Mouse (Mus musculus) neural tube, embryonic 11.5 days (tissue): ENCODE results near the gene Arglu1. TPM values are rescaled to one million over a fixed set of nuclear protein-coding genes. Genes with fewer than 3 reads are reported as not detected.

Experiments used
- ATAC-seq: fragments of 200-750 bp; cut with Nextera tagmentation; 2 replicates; pipeline ENCODE4 v1.8.0; 2017; ENCODE audit warnings: moderate number of reproducible peaks, mild to moderate bottlenecking, moderate TSS enrichment, moderate library complexity; ENCODE audit not compliant: insufficient read depth, low FRiP score, low TSS enrichment
- DNase-seq: peaks from one replicate; pipeline ENCODE4 v3.0.0-alpha.2; 2015; ENCODE audit warnings: low spot score
- H3K27ac ChIP-seq: fragments of 300-500 bp; sonication (generic); 2 replicates; pipeline ENCODE4 v1.5.1; 2014; ENCODE audit warnings: low read depth, mild to moderate bottlenecking, low read length
- H3K27me3 ChIP-seq: fragments of 300-500 bp; sonication (generic); 2 replicates; pipeline ENCODE4 v1.6.1; 2014; ENCODE audit warnings: mild to moderate bottlenecking, low read length, mixed read lengths; ENCODE audit not compliant: control insufficient read depth, insufficient read depth
- H3K36me3 ChIP-seq: fragments of 300-500 bp; sonication (generic); 2 replicates; pipeline ENCODE4 v1.6.1; 2014; ENCODE audit warnings: mild to moderate bottlenecking, low read length, moderate library complexity, mixed read lengths; ENCODE audit not compliant: control insufficient read depth, insufficient read depth
- H3K4me1 ChIP-seq: fragments of 300-500 bp; sonication (generic); 2 replicates; pipeline ENCODE4 v1.6.1; 2014; ENCODE audit warnings: low read length, mixed read lengths; ENCODE audit not compliant: control insufficient read depth, insufficient read depth
- H3K4me2 ChIP-seq: fragments of 300-500 bp; sonication (generic); 2 replicates; pipeline ENCODE4 v1.6.1; 2014; ENCODE audit warnings: low read depth, mild to moderate bottlenecking, moderate library complexity
- H3K4me3 ChIP-seq: fragments of 300-500 bp; sonication (generic); 2 replicates; pipeline ENCODE4 v1.5.1; 2014; ENCODE audit warnings: low read depth, low read length
- H3K9ac ChIP-seq: fragments of 300-500 bp; sonication (generic); 2 replicates; pipeline ENCODE4 v1.6.1; 2014; ENCODE audit warnings: mild to moderate bottlenecking, low read length
- H3K9me3 ChIP-seq: fragments of 300-500 bp; sonication (generic); 2 replicates; pipeline ENCODE4 v1.6.1; 2016; ENCODE audit warnings: low read length; ENCODE audit not compliant: control insufficient read depth
- WGBS: fragments of 180-500 bp; shearing (Covaris S2); extraction: QIAGEN DNeasy Blood & Tissue Kit; methylation state at CpG from one replicate; pipeline ENCODE4 v1.1.7; 2014; 5-methylcytosine and 5-hydroxymethylcytosine counted together
- microRNA-seq: library from miRNA; unstranded; fragments of <30 nt; microRNA quantifications from one replicate; pipeline ENCODE4, GENCODE M21; 2016
- polyA plus RNA-seq: library from polyadenylated mRNA; unstranded; fragments of >200 nt; fragmentation: Nextera tagmentation; extraction: Ambion mirVana; gene quantifications from 2 replicates; pipeline ENCODE4 v1.2.1, GENCODE M21; 2014

Arglu1 gene
- polyA plus RNA-seq, 1 experiment from 2014 or later = 144 TPM

DNA sequence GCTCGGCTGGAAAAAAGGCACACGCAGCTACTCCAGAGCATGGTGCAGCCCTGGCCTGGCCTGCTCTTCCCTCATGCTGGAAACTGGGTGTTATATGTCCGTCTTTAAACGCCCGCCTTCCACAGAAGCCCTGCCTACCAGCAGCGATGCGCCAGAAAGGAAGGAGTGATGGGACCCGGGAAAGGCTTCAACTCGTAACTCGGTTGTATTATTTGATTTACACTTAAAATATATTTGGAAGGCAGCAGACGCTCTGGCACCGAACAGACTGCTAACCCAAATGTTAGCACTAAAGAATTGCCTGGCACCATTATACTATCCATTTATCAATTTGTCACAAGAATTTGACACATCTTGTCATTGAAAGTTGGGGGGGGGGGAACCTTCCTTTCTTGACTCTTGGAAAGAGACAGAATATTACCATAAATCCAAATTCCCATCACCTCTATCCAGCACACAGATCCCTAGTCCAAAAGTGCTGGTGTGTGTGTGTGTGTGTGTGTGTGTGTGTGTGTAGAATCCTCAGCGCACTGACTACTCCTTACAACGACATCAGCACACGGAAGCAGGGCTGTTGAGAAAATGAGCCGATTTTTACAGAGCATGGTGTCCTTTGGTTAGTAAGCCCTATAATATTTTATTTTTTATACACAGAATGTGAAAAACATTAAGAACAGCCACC lies 68.9 kb downstream of the Arglu1 start:
- 88% methylated on average over 16 of the region's 16 CpGs for WGBS
- no peaks in the 10 kb centered on the region for H3K27me3 ChIP-seq
- no peak overlapping the region for H3K9ac ChIP-seq
- no peaks in the 10 kb centered on the region for H3K9me3 ChIP-seq
- peaks cover 14% of the 10 kb centered on the region for H3K36me3 ChIP-seq
- H3K4me1 ChIP-seq = peaks cover 14% of the 10 kb centered on the region
- H3K4me3 ChIP-seq = no peak overlapping the region
- H3K4me2 ChIP-seq = no peak overlapping the region
- ATAC-seq (no peak), DNase-seq (no peak)
- H3K27ac ChIP-seq = no peak overlapping the region

DNA sequence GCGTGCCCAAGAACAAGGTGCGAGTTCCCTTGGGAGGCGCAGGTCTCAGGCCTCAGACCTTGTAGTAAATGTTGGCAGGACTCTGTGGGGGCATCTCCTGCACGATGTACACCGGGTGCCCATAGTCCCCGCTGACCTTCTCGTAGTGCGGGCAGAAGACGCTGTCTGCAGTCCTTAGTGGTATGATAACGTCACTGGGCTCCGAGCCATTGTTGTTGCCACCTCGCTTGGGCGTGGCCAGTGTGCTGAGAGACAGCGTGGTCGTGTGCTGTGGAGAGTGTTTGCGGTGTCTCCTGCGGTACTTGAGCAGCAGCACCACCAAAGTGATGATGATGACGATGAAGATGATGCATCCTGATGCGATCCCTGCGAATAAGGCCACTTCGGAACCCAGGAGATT lies 69.8 kb downstream of the Arglu1 start:
- Histone ChIP-seq H3K27me3 (no peaks in the 10 kb centered on the region), H3K4me2 (no peak overlapping the region), H3K4me3 (no peak overlapping the region), H3K4me1 (peaks cover 14% of the 10 kb centered on the region), H3K36me3 (peaks cover 14% of the 10 kb centered on the region), H3K9ac (no peak overlapping the region), H3K27ac (no peak overlapping the region; the same call in 1 of the 2 replicates), H3K9me3 (no peaks in the 10 kb centered on the region)
- DNase-seq (no peak), ATAC-seq (no peak)
- WGBS = 91% methylated on average over 21 of the region's 21 CpGs

DNA sequence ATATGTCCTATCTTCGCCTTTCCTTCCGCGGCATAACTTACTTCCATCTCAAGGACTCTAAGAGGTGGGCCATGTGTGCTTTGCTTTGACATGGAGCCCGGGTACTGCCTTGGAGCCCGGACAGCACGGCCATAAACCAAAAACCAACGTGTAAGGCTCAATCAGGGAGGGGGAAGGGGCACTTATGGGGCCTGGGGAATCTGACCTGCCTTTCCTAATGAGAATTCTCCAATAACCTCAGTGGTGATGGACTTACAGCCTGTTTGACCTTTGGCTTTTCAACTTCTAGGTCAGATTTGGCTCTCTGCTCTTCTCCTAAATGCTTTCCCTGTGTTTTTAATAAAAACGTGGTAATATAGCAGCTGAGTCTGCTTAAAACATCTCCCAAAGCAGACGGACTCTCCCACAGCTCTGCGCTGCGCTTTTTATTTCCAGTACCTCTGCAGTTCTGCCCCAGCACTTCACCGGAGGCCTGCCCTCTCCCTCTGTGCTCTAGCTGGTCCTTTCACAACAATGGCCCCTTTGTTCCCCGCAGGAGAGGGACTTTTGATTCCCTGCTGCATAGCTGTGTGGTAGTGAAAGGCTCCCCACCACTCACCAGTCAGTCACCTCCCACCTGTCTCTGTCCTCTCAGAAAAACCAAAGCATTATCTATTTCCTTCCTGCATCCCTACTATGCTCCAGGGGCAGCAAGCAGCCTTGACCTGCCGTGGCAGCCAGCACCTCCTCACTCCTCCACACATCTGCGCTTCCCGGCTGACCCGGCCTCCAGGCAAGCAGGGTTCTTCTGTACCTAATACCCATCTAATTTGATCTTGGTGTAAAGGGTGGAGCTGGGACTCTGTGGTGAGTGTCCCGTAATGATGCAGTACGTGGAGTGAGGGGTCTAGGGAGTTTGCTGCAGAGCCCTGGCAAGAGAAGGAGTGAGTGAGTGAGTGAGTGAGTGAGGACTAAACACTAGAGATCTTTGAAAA lies 70.8 kb downstream of the Arglu1 start:
- ATAC-seq (peak; percentile 68), DNase-seq (peak; percentile 70)
- H3K4me3 ChIP-seq = no peak overlapping the region
- H3K27me3 ChIP-seq = no peaks in the 10 kb centered on the region
- peaks cover 14% of the 10 kb centered on the region for H3K4me1 ChIP-seq
- peak overlapping the region; percentile 58; the same call in 1 of the 2 replicates for H3K27ac ChIP-seq
- H3K36me3 ChIP-seq = peaks cover 14% of the 10 kb centered on the region
- H3K9me3 ChIP-seq = no peaks in the 10 kb centered on the region
- WGBS = 18% methylated on average over 19 of the region's 19 CpGs
- no peak overlapping the region for H3K9ac ChIP-seq
- no peak overlapping the region for H3K4me2 ChIP-seq

Small RNA genes within 50 kb of the gene (microRNA-seq; reads per million reads assigned to microRNA genes)
- 13.3 reads per million, percentile 25 among the genes with 10 or more reads in this experiment for gene Mir7654

Other genes starting within 250 kb of the Arglu1 start
- gene Efnb2, start 29.3 kb downstream of the Arglu1 start, polyA plus RNA-seq = 37.9 and 39.0 TPM in 2 replicates